Mouse (Mus musculus): ENCODE results near the gene Ccdc14.

GRCm38 (mm10) chr16:34767443-34767842 is 77.0 kb downstream of the Ccdc14 start:
- TF ChIP-seq CTCF (IDR thresholded peaks at IDR 0.05) (no peak), EP300 (IDR thresholded peaks at IDR 0.05) (no peak)

All from lung, postnatal 0 days (tissue).